In the genomic region with DNA sequence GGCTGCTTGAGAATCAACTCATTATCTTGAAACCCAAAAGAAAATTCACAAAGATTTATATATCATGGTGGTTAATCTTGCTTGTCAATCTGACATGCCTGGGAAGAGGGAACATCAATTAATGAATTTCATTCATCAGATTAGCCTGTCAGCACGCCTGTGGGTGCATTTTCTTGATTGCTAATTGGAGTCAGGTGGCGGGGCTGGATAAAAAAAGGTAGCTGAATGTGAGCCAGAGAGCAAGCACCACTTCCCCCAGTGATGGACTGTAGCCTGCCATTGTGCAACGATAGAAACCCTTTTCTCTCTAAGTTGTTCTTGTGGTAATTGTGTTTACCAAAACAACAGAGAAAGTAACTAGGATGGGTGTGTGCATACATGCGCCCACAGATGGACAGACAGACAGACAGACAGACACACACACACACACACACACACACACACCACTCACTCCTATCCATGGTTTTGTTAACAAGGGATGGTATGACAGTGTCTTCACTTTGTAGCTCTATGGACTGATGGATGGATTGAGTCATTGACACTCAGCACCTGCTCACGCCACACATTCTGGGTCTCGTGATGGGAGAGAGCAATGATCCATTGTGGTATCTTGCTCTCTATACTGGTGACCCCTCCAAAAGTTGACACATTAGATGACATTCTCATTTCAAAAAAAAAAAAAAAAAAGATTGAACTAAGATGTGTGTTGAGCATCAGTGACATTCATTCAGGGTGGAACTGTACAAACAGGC, we compare ENCODE assay signal across 18 mouse cellular contexts. TPM values are rescaled to one million over a fixed set of nuclear protein-coding genes. Genes with fewer than 3 reads are reported as not detected.
DNase-seq lines count a peak whose midpoint lies in the region; ATAC-seq and TF ChIP-seq lines count a peak whose summit lies in the region.
"Had no signal": no experiment of that assay in that cellular context is flagged by ENCODE, and none has a peak within 500 bp of the region (broad histone marks: within the 10 kb centered on the region; RNA-seq: fewer than 3 reads in every experiment).

No protein-coding gene starts in this region.

- H3K36me3 ChIP-seq in forebrain, embryonic 11.5 days (ENCODE audit: control insufficient read depth, insufficient read depth, low read length) = no peaks in the 10 kb centered on the region
- H3K36me3 ChIP-seq in forebrain, postnatal 0 days (ENCODE audit: insufficient read depth) = no peaks in the 10 kb centered on the region
- no peaks in the 10 kb centered on the region for H3K36me3 ChIP-seq in midbrain, embryonic 12.5 days
- no peaks in the 10 kb centered on the region for H3K36me3 ChIP-seq in midbrain, embryonic 16.5 days (ENCODE audit: control insufficient read depth, insufficient read depth, low read length)
- H3K36me3 ChIP-seq in forebrain, embryonic 16.5 days (ENCODE audit: control insufficient read depth, insufficient read depth) = no peaks in the 10 kb centered on the region

- WGBS in forebrain, embryonic 11.5 days = 66% methylated on average over 6 of the region's 6 CpGs
- WGBS in forebrain, postnatal 0 days = 30% methylated on average over 6 of the region's 6 CpGs
- 75% methylated on average over 6 of the region's 6 CpGs for WGBS in midbrain, embryonic 12.5 days
- WGBS in midbrain, embryonic 16.5 days = 63% methylated on average over 6 of the region's 6 CpGs
- WGBS in forebrain, embryonic 16.5 days = 30% methylated on average over 6 of the region's 6 CpGs

- H3K27me3 ChIP-seq in forebrain, embryonic 11.5 days (ENCODE audit: control insufficient read depth, insufficient read depth, low read length) = no peaks in the 10 kb centered on the region
- H3K27me3 ChIP-seq in forebrain, postnatal 0 days (ENCODE audit: insufficient read depth, low read length) = no peaks in the 10 kb centered on the region
- no peaks in the 10 kb centered on the region for H3K27me3 ChIP-seq in midbrain, embryonic 12.5 days
- no peaks in the 10 kb centered on the region for H3K27me3 ChIP-seq in midbrain, embryonic 16.5 days (ENCODE audit: control insufficient read depth, insufficient read depth, low read depth, low read length)
- H3K27me3 ChIP-seq in forebrain, embryonic 16.5 days (replicated peaks; ENCODE audit: control insufficient read depth, insufficient read depth, low read length) = no peaks in the 10 kb centered on the region
- H3K27me3 ChIP-seq: CH12.LX had no signal

- H3K9me3 ChIP-seq in forebrain, embryonic 11.5 days (ENCODE audit: control insufficient read depth, low read length) = no peaks in the 10 kb centered on the region
- no peaks in the 10 kb centered on the region for H3K9me3 ChIP-seq in forebrain, postnatal 0 days (ENCODE audit: low read length)
- no peaks in the 10 kb centered on the region for H3K9me3 ChIP-seq in midbrain, embryonic 12.5 days
- no peaks in the 10 kb centered on the region for H3K9me3 ChIP-seq in midbrain, embryonic 16.5 days (replicated peaks; ENCODE audit: control insufficient read depth, low read length, poor library complexity, severe bottlenecking)
- no peaks in the 10 kb centered on the region for H3K9me3 ChIP-seq in forebrain, embryonic 16.5 days (ENCODE audit: control insufficient read depth, low read length)

- no peak overlapping the region for H3K4me2 ChIP-seq in forebrain, embryonic 11.5 days (ENCODE audit: low read depth, low read length, severe bottlenecking)
- no peak overlapping the region for H3K4me2 ChIP-seq in forebrain, postnatal 0 days (ENCODE audit: low read depth)
- H3K4me2 ChIP-seq in midbrain, embryonic 12.5 days (replicated peaks) = no peak overlapping the region
- H3K4me2 ChIP-seq in midbrain, embryonic 16.5 days (ENCODE audit: low read length) = no peak overlapping the region
- H3K4me2 ChIP-seq in forebrain, embryonic 16.5 days (ENCODE audit: low read length) = no peak overlapping the region

- peak; percentile 45 for ATAC-seq in forebrain, embryonic 11.5 days (replicated peaks; ENCODE audit: low FRiP score)
- no peak for ATAC-seq in forebrain, postnatal 0 days
- peak; percentile 38; the same call in 1 of the 2 replicates for ATAC-seq in midbrain, embryonic 12.5 days (ENCODE audit: low FRiP score, low read depth)
- no peak for ATAC-seq in midbrain, embryonic 16.5 days
- peak; percentile 32; the same call in 1 of the 2 replicates for ATAC-seq in forebrain, embryonic 16.5 days
- ATAC-seq: liver, postnatal 0 days had no signal

- no peaks in the 10 kb centered on the region for H3K4me1 ChIP-seq in forebrain, embryonic 11.5 days (replicated peaks; ENCODE audit: control insufficient read depth, insufficient read depth, low read length)
- H3K4me1 ChIP-seq in forebrain, postnatal 0 days (ENCODE audit: insufficient read depth) = peaks cover 4% of the 10 kb centered on the region; the same call in 1 of the 2 replicates
- peaks cover 22% of the 10 kb centered on the region; the same call in 1 of the 2 replicates for H3K4me1 ChIP-seq in midbrain, embryonic 12.5 days
- H3K4me1 ChIP-seq in midbrain, embryonic 16.5 days (ENCODE audit: control insufficient read depth, insufficient read depth, low read length) = peaks cover 8% of the 10 kb centered on the region
- peaks cover 30% of the 10 kb centered on the region for H3K4me1 ChIP-seq in forebrain, embryonic 16.5 days (replicated peaks; ENCODE audit: control insufficient read depth, insufficient read depth, low read length)

- no peak for DNase-seq in forebrain, embryonic 11.5 days (ENCODE audit: low spot score)
- DNase-seq in forebrain, postnatal 0 days = no peak
- DNase-seq in Muller cell, postnatal 12 days (ENCODE audit: inconsistent ontology term) = peak; percentile 48
- no peak for DNase-seq in MN1 (ENCODE audit: low spot score)
- DNase-seq in embryo, embryonic 9.5 days (ENCODE audit: extremely low spot score) = no peak
- DNase-seq: cerebellum, adult 9-11 months; gastrocnemius, postnatal 25 days; kidney, adult 11 months; liver; liver, postnatal 0 days; lung, postnatal 14 days; right cerebral cortex, adult 18-20 months; thymus, postnatal 25 days had no signal

- no peak overlapping the region for H3K9ac ChIP-seq in forebrain, embryonic 11.5 days (ENCODE audit: low read length)
- no peak overlapping the region for H3K9ac ChIP-seq in forebrain, postnatal 0 days
- no peak overlapping the region for H3K9ac ChIP-seq in midbrain, embryonic 12.5 days (replicated peaks)
- H3K9ac ChIP-seq in midbrain, embryonic 16.5 days (ENCODE audit: low read depth, low read length) = no peak overlapping the region
- H3K9ac ChIP-seq in forebrain, embryonic 16.5 days (replicated peaks; ENCODE audit: low read depth, low read length) = no peak overlapping the region
- H3K9ac ChIP-seq: liver, postnatal 0 days had no signal

- H3K27ac ChIP-seq in forebrain, embryonic 11.5 days (ENCODE audit: low read depth, low read length) = no peak overlapping the region; the same call in 1 of the 2 replicates
- no peak overlapping the region for H3K27ac ChIP-seq in forebrain, postnatal 0 days (ENCODE audit: low read depth, low read length)
- H3K27ac ChIP-seq in midbrain, embryonic 12.5 days (replicated peaks) = no peak overlapping the region
- H3K27ac ChIP-seq in midbrain, embryonic 16.5 days (ENCODE audit: low read length) = no peak overlapping the region
- no peak overlapping the region; the same call in 1 of the 2 replicates for H3K27ac ChIP-seq in forebrain, embryonic 16.5 days (ENCODE audit: low read length)

- TF ChIP-seq CTCF in forebrain, postnatal 0 days (IDR thresholded peaks at IDR 0.05; ENCODE audit: low read depth) = no peak

- no peak overlapping the region for H3K4me3 ChIP-seq in forebrain, embryonic 11.5 days (ENCODE audit: low read depth, low read length)
- no peak overlapping the region for H3K4me3 ChIP-seq in forebrain, postnatal 0 days (ENCODE audit: low read depth, low read length)
- no peak overlapping the region for H3K4me3 ChIP-seq in midbrain, embryonic 12.5 days
- H3K4me3 ChIP-seq in midbrain, embryonic 16.5 days (ENCODE audit: low read depth, low read length) = no peak overlapping the region
- H3K4me3 ChIP-seq in forebrain, embryonic 16.5 days (replicated peaks; ENCODE audit: low read length) = no peak overlapping the region

RNA-seq across cellular contexts. Expression of a gene that starts 59.1 kb away (rescaled TPM):
- polyA plus RNA-seq in forebrain, embryonic 11.5 days (2014; fragmentation: Nextera tagmentation; extraction: Ambion mirVana) = 0.36 and 0.40 TPM in 2 replicates
- total RNA-seq in forebrain, postnatal 0 days (2014; rRNA removed) = 3.2 and 4.8 TPM in 2 replicates
- polyA plus RNA-seq in forebrain, postnatal 0 days (2015; fragmentation: Nextera tagmentation; extraction: Ambion mirVana) = 0.36 and 0.61 TPM in 2 replicates
- 0.18 and 0.55 TPM in 2 replicates for polyA plus RNA-seq in midbrain, embryonic 12.5 days (2016; fragmentation: Nextera tagmentation; extraction: Ambion mirVana)
- polyA plus RNA-seq in midbrain, embryonic 16.5 days (2015; fragmentation: Nextera tagmentation; extraction: Ambion mirVana) = 0.64 and 0.66 TPM in 2 replicates
- 0.32 and 0.58 TPM in 2 replicates for polyA plus RNA-seq in forebrain, embryonic 16.5 days (2015; fragmentation: Nextera tagmentation; extraction: Ambion mirVana)
- total RNA-seq: CH12.LX, MEL had no signal

Comparison
In these comparisons a context has a peak if more than half of its experiments do, and no peak if none do; other contexts are left out.
1. ATAC-seq: peak in forebrain, embryonic 11.5 days (single experiment), midbrain, embryonic 12.5 days (single experiment) and forebrain, embryonic 16.5 days (single experiment); none in forebrain, postnatal 0 days (single experiment) and midbrain, embryonic 16.5 days (single experiment).